Comparison of ENCODE assay signal across 12 mouse cellular contexts in the genomic region with DNA sequence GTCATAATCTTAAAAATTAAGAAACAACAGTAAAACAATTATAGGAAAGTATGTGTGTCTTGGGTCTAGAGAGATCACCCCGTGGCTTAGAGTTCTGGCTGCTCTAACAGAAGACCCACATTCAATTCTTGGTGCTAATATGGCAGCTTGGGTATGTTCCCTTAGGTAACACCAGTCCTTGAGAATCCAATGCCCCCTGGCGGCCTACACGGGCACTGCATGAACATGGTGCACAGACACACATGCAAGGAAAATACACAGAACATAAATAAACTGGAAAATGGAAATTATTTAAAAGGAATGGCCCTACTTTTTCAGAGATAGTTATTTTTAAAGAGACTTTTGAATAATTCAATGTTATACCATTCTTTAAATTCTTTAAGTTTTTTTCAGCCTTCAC. TPM values are rescaled to one million over a fixed set of nuclear protein-coding genes. Genes with fewer than 3 reads are reported as not detected.
A peak's percentile ranks its signal among the peaks of the same experiment; 100 is the strongest.
DNase-seq lines count a peak whose midpoint lies in the region; ATAC-seq and TF ChIP-seq lines count a peak whose summit lies in the region.
"Had no signal": no experiment of that assay in that cellular context is flagged by ENCODE, and none has a peak within 500 bp of the region (broad histone marks: within the 10 kb centered on the region; RNA-seq: fewer than 3 reads in every experiment).

No protein-coding gene starts in this region.

- TF ChIP-seq CTCF in gastrocnemius, adult 2 months (IDR thresholded peaks at IDR 0.05): peak; percentile 38
- peak; percentile 21; the same call in 1 of the 2 replicates for TF ChIP-seq CTCF in brain, embryonic 14.5 days (IDR thresholded peaks at IDR 0.05; ENCODE audit: borderline replicate concordance, extremely low read depth, insufficient read depth, insufficient read length)
- TF ChIP-seq CTCF in stomach, postnatal 0 days (IDR thresholded peaks at IDR 0.05; ENCODE audit: low read depth): peak; percentile 41

- DNase-seq in gastrocnemius, adult 2 months: no peak
- no peak for DNase-seq in gastrocnemius, postnatal 4 days (ENCODE audit: low spot score in 2 of 2)
- DNase-seq in lung, postnatal 36 days: peak; percentile 35
- no peak for DNase-seq in lung, postnatal 10 days
- no peak for DNase-seq in brain, embryonic 14.5 days (ENCODE audit: low read depth)
- no peak for DNase-seq in stomach, postnatal 0 days (ENCODE audit: low spot score)
- DNase-seq in right cerebral cortex, adult 2 months (ENCODE audit: low spot score in 2 of 2): no peak
- DNase-seq in left cerebral cortex, postnatal 25 days (ENCODE audit: low spot score in 2 of 2): no peak
- DNase-seq: gastrocnemius, postnatal 10 days had no signal

- intact Hi-C loops in gastrocnemius, adult 2 months (cut with DNase I): no loop called here
- intact Hi-C loops in left cerebral cortex, postnatal 25 days (cut with DNase I): no loop called here

- H3K4me3 ChIP-seq in gastrocnemius, adult 2 months: no peak overlapping the region
- no peak overlapping the region for H3K4me3 ChIP-seq in stomach, postnatal 0 days (ENCODE audit: low read depth, low read length)
- H3K4me3 ChIP-seq: liver, embryonic 15.5 days; neural tube, embryonic 12.5 days had no signal

- H3K27me3 ChIP-seq in stomach, postnatal 0 days (ENCODE audit: control insufficient read depth, insufficient read depth, low read length): no peaks in the 10 kb centered on the region
- H3K27me3 ChIP-seq: liver, embryonic 15.5 days; neural tube, embryonic 12.5 days had no signal

- WGBS in stomach, postnatal 0 days: 73% methylated on average over 3 of the region's 3 CpGs

- no peaks in the 10 kb centered on the region for H3K36me3 ChIP-seq in stomach, postnatal 0 days (ENCODE audit: control insufficient read depth, insufficient read depth, low read length)
- H3K36me3 ChIP-seq: liver, embryonic 15.5 days; neural tube, embryonic 12.5 days had no signal

- no peak for TF ChIP-seq POLR2A in brain, embryonic 14.5 days (IDR thresholded peaks at IDR 0.05; ENCODE audit: borderline replicate concordance, extremely low read depth, insufficient read depth, insufficient read length, poor library complexity, severe bottlenecking)

- H3K9ac ChIP-seq in stomach, postnatal 0 days (ENCODE audit: low read length): no peak overlapping the region
- H3K9ac ChIP-seq: liver, embryonic 15.5 days; neural tube, embryonic 12.5 days had no signal

- no peak for ATAC-seq in stomach, postnatal 0 days (ENCODE audit: low FRiP score, low TSS enrichment)
- ATAC-seq: inflammation-experienced regulatory T-cells, adult 6 months had no signal

- no peak overlapping the region for H3K27ac ChIP-seq in gastrocnemius, adult 2 months
- no peak overlapping the region for H3K27ac ChIP-seq in stomach, postnatal 0 days (replicated peaks)
- H3K27ac ChIP-seq: liver, embryonic 15.5 days; neural tube, embryonic 12.5 days had no signal

- H3K4me2 ChIP-seq in stomach, postnatal 0 days (replicated peaks; ENCODE audit: low read depth): no peak overlapping the region
- H3K4me2 ChIP-seq: liver, embryonic 15.5 days; neural tube, embryonic 12.5 days had no signal

- no peak for TF ChIP-seq EP300 in stomach, postnatal 0 days (optimal IDR thresholded peaks at IDR 0.05)

- H3K9me3 ChIP-seq in stomach, postnatal 0 days (ENCODE audit: control insufficient read depth, low read length): no peaks in the 10 kb centered on the region
- H3K9me3 ChIP-seq: liver, embryonic 15.5 days; neural tube, embryonic 12.5 days had no signal

- no peaks in the 10 kb centered on the region for H3K4me1 ChIP-seq in stomach, postnatal 0 days (replicated peaks; ENCODE audit: control insufficient read depth, insufficient read depth)
- H3K4me1 ChIP-seq: liver, embryonic 15.5 days; neural tube, embryonic 12.5 days had no signal

RNA-seq across cellular contexts. Expression of gene Kctd12b, which starts 55.6 kb away (rescaled TPM):
- 1 to 10 TPM; 1.3 to 1.8 TPM for total RNA-seq in gastrocnemius, adult 2 months (2021)
- 10 to 100 TPM; 12.2 to 12.5 TPM for total RNA-seq in gastrocnemius, postnatal 4 days (2021)
- 3.0 and 4.6 TPM in 2 replicates for polyA plus RNA-seq in brain, embryonic 14.5 days (2012; rRNA removed)
- 2.5 and 2.6 TPM in 2 replicates for polyA plus RNA-seq in stomach, postnatal 0 days (2015; fragmentation: Nextera tagmentation; extraction: Ambion mirVana)
- total RNA-seq in left cerebral cortex, postnatal 25 days (2021): 1 to 10 TPM; 2.7 to 3.4 TPM
